Mouse (Mus musculus): ENCODE results near the gene Zmynd19. TPM values are rescaled to one million over a fixed set of nuclear protein-coding genes. Genes with fewer than 3 reads are reported as not detected.
A peak's percentile ranks its signal among the peaks of the same experiment; 100 is the strongest.

Zmynd19 gene
- 7.1 and 7.8 TPM in 2 replicates for polyA plus RNA-seq (2015; fragmentation: Nextera tagmentation; extraction: Ambion mirVana)

DNA sequence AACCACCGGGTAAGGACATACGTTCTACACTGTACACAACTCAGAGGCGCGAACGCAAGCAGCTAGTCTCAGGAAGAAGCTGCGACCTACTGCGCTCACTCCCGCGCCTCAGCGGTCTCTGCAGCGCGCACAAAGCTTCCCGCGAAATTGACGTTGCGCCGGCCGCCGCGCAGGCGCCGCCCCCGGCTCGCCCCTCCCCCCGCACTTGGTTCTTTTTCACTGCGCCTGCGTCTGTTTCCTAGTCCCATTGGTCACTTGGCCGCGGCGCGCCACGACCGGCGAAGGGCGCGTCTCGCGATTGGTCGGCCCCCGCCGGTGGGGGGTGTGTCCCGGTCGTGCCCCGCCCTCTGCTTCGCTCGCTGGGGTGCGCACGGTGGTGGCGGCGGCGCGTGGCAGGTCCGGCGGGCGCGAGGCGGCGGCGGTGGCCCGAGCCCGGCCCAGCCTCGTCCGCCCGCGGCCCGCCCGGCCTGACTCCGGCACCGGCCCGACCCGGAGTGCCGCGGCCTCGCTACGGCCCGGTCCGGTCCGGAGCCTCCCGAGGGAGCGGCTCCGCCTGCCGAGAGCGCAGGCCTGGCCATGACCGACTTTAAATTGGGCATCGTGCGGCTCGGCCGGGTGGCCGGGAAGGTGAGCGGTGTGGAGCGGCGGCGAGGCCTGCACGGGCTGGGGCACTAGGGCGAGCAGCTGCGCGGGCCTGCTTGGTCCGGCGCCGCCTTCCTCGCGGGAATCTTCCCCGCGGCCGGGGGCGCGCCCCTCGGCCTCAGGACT lies at the start of gene Zmynd19:
Gene Zmynd19 (plus strand): TSS at position 372 of the 768 bp plus-strand sequence.
- TF ChIP-seq CTCF (IDR thresholded peaks at IDR 0.05; ENCODE audit: low read depth) (no peak), EP300 (optimal IDR thresholded peaks at IDR 0.05) (no peak)
- ATAC-seq (ENCODE audit: low FRiP score, low TSS enrichment), result peak; percentile 99
- WGBS, result under 1% methylated on average over 61 of the region's 108 CpGs
- peak within 1 kb of the TSS; percentile 75 for H3K27ac ChIP-seq (replicated peaks)
- H3K36me3 ChIP-seq (ENCODE audit: control insufficient read depth, insufficient read depth, low read length), result peaks cover 7% of the 10 kb centered on the region; the same call in 1 of the 2 replicates
- H3K4me1 ChIP-seq (replicated peaks; ENCODE audit: control insufficient read depth, insufficient read depth), result no peaks in the 10 kb centered on the region
- peak within 1 kb of the TSS; percentile 97 for H3K4me2 ChIP-seq (replicated peaks; ENCODE audit: low read depth)
- no peaks in the 10 kb centered on the region for H3K27me3 ChIP-seq (ENCODE audit: control insufficient read depth, insufficient read depth, low read length)
- H3K9ac ChIP-seq (ENCODE audit: low read length), result peak within 1 kb of the TSS; percentile 87
- H3K9me3 ChIP-seq (ENCODE audit: control insufficient read depth, low read length), result no peaks in the 10 kb centered on the region
- DNase-seq (ENCODE audit: low spot score), result peak; percentile 99
- peak within 1 kb of the TSS; percentile 86 for H3K4me3 ChIP-seq (ENCODE audit: low read depth, low read length)

DNA sequence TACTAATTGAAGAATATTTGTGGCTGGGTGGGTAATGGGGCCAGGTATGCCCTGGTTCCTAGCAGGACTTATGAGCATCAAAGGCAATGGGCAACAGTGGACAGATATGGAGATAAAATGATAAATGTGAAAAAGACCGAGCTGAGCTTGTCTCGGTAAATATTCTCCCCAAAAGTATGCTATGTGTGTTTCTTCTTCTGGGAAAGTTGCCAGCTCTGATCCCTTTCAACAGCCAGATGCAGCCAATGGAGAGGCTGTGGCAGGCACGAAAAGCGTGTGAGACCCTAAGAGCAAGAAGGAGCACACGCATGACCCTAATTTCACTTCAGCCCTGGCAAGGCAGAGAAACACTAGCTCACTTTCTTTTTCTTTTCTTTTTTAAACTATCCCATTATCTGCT lies 48.5 kb upstream of the Zmynd19 start:
- DNase-seq (ENCODE audit: low spot score), result no peak
- no peak overlapping the region for H3K4me3 ChIP-seq (ENCODE audit: low read depth, low read length)
- 27% methylated on average over 5 of the region's 5 CpGs for WGBS
- no peaks in the 10 kb centered on the region for H3K36me3 ChIP-seq (ENCODE audit: control insufficient read depth, insufficient read depth, low read length)
- no peaks in the 10 kb centered on the region; the same call in 1 of the 2 replicates for H3K4me1 ChIP-seq (replicated peaks; ENCODE audit: control insufficient read depth, insufficient read depth)
- no peaks in the 10 kb centered on the region for H3K9me3 ChIP-seq (ENCODE audit: control insufficient read depth, low read length)
- no peak for ATAC-seq (ENCODE audit: low FRiP score, low TSS enrichment)
- no peak overlapping the region for H3K27ac ChIP-seq (replicated peaks)
- no peaks in the 10 kb centered on the region for H3K27me3 ChIP-seq (ENCODE audit: control insufficient read depth, insufficient read depth, low read length)
- no peak overlapping the region for H3K4me2 ChIP-seq (replicated peaks; ENCODE audit: low read depth)
- no peak for TF ChIP-seq EP300 (optimal IDR thresholded peaks at IDR 0.05)
- no peak for TF ChIP-seq CTCF (IDR thresholded peaks at IDR 0.05; ENCODE audit: low read depth)
- 0 out of 2 replicates have a peak overlapping the region, but pooled peaks have one; percentile 13 for H3K9ac ChIP-seq (ENCODE audit: low read length)

DNA sequence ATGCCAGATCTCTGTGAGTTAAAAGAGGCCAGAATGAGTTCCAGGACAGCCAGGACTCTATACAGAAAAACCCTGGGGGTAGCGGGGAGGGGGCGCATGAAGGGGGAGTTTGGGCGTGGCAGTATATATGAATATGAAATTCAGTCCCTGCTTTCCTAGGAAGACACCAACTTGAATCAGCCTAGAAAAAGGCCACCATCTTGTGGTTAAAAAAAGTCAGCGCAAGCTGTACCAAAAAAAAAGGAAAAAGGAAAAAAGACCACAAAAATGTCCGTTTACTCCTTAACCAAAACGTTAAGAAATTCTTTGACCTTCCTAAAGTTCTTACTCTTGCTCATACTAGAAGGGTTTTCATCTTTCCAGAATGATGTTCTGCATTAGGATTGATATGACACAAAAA lies 46.6 kb upstream of the Zmynd19 start:
- no peaks in the 10 kb centered on the region; the same call in 1 of the 2 replicates for H3K4me1 ChIP-seq (replicated peaks; ENCODE audit: control insufficient read depth, insufficient read depth)
- DNase-seq (ENCODE audit: low spot score), result no peak
- H3K36me3 ChIP-seq (ENCODE audit: control insufficient read depth, insufficient read depth, low read length), result no peaks in the 10 kb centered on the region
- H3K4me2 ChIP-seq (replicated peaks; ENCODE audit: low read depth), result no peak overlapping the region
- no peak overlapping the region for H3K9ac ChIP-seq (ENCODE audit: low read length)
- H3K9me3 ChIP-seq (ENCODE audit: control insufficient read depth, low read length), result no peaks in the 10 kb centered on the region
- no peak overlapping the region for H3K27ac ChIP-seq (replicated peaks)
- 73% methylated on average over 6 of the region's 6 CpGs for WGBS
- no peak overlapping the region for H3K4me3 ChIP-seq (ENCODE audit: low read depth, low read length)
- no peaks in the 10 kb centered on the region for H3K27me3 ChIP-seq (ENCODE audit: control insufficient read depth, insufficient read depth, low read length)
- ATAC-seq (ENCODE audit: low FRiP score, low TSS enrichment), result no peak
- peak; percentile 52 for TF ChIP-seq CTCF (IDR thresholded peaks at IDR 0.05; ENCODE audit: low read depth)
- no peak for TF ChIP-seq EP300 (optimal IDR thresholded peaks at IDR 0.05)

DNA sequence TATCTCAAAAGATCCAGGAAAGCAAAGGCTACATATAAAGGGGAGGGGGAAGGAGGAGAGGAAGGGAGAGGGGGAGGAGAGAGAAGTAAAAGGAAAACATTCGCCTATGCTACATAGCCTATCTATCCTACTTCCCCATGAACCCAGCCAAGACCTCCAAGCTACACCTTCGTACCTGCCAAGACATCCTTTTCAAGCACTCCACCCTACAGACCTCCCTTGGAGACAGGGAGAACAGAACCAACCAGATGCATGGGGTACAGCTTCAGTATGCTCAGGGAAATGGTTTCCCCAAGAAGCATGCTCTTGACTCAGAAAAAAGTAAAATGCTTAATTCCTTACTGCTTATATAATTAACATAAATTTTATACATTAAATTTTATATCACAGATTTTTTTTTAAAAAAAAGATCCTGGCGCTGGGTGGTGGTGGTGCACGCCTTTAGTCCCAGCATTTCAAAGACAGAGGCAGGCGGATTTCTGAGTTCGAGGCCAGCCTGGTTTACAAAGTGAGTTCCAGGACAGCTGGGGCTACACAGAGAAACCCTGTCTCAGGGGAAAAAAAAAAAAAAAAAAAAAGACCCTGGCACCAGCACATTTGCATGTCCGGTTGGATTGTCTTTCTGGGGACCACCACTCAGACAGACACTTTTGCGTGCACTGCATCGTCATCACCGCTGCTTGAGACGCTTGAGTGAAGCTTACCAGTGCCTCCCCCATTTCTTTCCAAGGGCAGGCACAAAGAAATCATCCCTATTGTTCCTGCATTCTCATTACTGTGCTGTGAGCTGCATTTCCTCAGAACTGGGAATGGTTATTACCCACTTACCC lies 44.6 kb upstream of the Zmynd19 start:
- no peak overlapping the region for H3K4me3 ChIP-seq (ENCODE audit: low read depth, low read length)
- H3K9ac ChIP-seq (ENCODE audit: low read length), result no peak overlapping the region
- DNase-seq (ENCODE audit: low spot score) (no peak), ATAC-seq (ENCODE audit: low FRiP score, low TSS enrichment) (peak; percentile 35; the same call in 1 of the 2 replicates)
- 79% methylated on average over 11 of the region's 11 CpGs for WGBS
- no peak overlapping the region for H3K4me2 ChIP-seq (replicated peaks; ENCODE audit: low read depth)
- no peaks in the 10 kb centered on the region; the same call in 1 of the 2 replicates for H3K4me1 ChIP-seq (replicated peaks; ENCODE audit: control insufficient read depth, insufficient read depth)
- H3K9me3 ChIP-seq (ENCODE audit: control insufficient read depth, low read length), result no peaks in the 10 kb centered on the region
- H3K27me3 ChIP-seq (ENCODE audit: control insufficient read depth, insufficient read depth, low read length), result no peaks in the 10 kb centered on the region
- TF ChIP-seq EP300 (optimal IDR thresholded peaks at IDR 0.05) (no peak), CTCF (IDR thresholded peaks at IDR 0.05; ENCODE audit: low read depth) (no peak)
- H3K27ac ChIP-seq (replicated peaks), result peak overlapping the region; percentile 61; the same call in 1 of the 2 replicates
- no peaks in the 10 kb centered on the region for H3K36me3 ChIP-seq (ENCODE audit: control insufficient read depth, insufficient read depth, low read length)

DNA sequence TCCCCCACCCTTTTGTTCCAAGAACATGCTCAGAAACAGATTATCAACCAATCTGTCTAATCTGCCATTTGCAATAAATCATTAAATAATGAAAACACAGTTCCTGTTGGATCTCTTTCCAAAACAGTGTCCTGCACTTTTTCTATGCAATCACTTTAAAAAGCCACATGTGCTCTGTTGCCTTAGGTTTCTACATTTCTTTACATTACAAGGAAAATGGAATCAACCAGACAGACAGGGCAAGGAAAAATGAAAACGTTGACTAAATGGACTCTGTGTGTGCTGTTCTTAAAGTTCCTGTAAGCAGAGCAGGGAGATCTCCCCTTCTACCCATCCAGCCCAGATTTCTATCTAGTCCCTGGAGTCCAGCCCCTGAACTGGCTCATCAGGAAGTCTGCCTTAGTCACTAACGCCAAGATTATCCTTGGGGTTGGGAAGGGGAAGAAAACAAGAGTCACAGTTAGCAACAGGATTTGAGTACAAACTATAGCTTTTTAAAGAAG lies 43.9 kb upstream of the Zmynd19 start:
- Histone ChIP-seq H3K27ac (replicated peaks) (peak overlapping the region; percentile 61), H3K36me3 (ENCODE audit: control insufficient read depth, insufficient read depth, low read length) (no peaks in the 10 kb centered on the region), H3K27me3 (ENCODE audit: control insufficient read depth, insufficient read depth, low read length) (no peaks in the 10 kb centered on the region), H3K4me3 (ENCODE audit: low read depth, low read length) (no peak overlapping the region), H3K9me3 (ENCODE audit: control insufficient read depth, low read length) (no peaks in the 10 kb centered on the region), H3K4me1 (replicated peaks; ENCODE audit: control insufficient read depth, insufficient read depth) (no peaks in the 10 kb centered on the region; the same call in 1 of the 2 replicates), H3K9ac (ENCODE audit: low read length) (no peak overlapping the region), H3K4me2 (replicated peaks; ENCODE audit: low read depth) (no peak overlapping the region)
- no peak for DNase-seq (ENCODE audit: low spot score)
- TF ChIP-seq EP300 (optimal IDR thresholded peaks at IDR 0.05), result no peak
- no peak for TF ChIP-seq CTCF (IDR thresholded peaks at IDR 0.05; ENCODE audit: low read depth)
- ATAC-seq (ENCODE audit: low FRiP score, low TSS enrichment), result no peak
- 4% methylated on average over 2 of the region's 2 CpGs for WGBS

Measured in stomach, postnatal 0 days (tissue).